Mouse (Mus musculus): ENCODE results near the gene Bag3. TPM values are rescaled to one million over a fixed set of nuclear protein-coding genes. Genes with fewer than 3 reads are reported as not detected.

Gene Bag3
- total and polyA plus RNA-seq, 3 experiments, result 148 to 296 (median 259) TPM

- 30% methylated on average over 3 of the region's 3 CpGs for WGBS
- H3K27me3 ChIP-seq (ENCODE audit: control insufficient read depth, insufficient read depth, low read length), result no peaks in the 10 kb centered on the region
- no peak for TF ChIP-seq POLR2A (IDR thresholded peaks at IDR 0.05; ENCODE audit: insufficient read depth, low read depth, low read length)
- no peak for TF ChIP-seq EP300 (IDR thresholded peaks at IDR 0.05; ENCODE audit: insufficient read depth, low read depth, low read length)
- no peak for TF ChIP-seq CTCF (IDR thresholded peaks at IDR 0.05)
- peaks cover 2% of the 10 kb centered on the region; the same call in 1 of the 2 replicates for H3K79me2 ChIP-seq (replicated peaks; ENCODE audit: control insufficient read depth, insufficient read depth, low read length)
- peaks cover 12% of the 10 kb centered on the region for H3K4me1 ChIP-seq (ENCODE audit: control insufficient read depth, insufficient read depth, low read length)
- no peak for DNase-seq
- no peaks in the 10 kb centered on the region; the same call in 1 of the 2 replicates for H3K36me3 ChIP-seq (ENCODE audit: control insufficient read depth, insufficient read depth, low read length)
- peak overlapping the region; percentile 47; the same call in 1 of the 2 replicates for H3K9ac ChIP-seq (ENCODE audit: low read depth, low read length)
- intact Hi-C loops (cut with DNase I), result loop anchor here (5.0 kb wide), 1 partner anchor 88 kb away; the partner anchor contains the start of gene Inpp5f
- peak overlapping the region; percentile 100 for H3K27ac ChIP-seq
- peak overlapping the region; percentile 98 for H3K4me3 ChIP-seq
Observed at GRCm38 (mm10) chr7:128524641-128525040, 1.2 kb downstream of the Bag3 start.

GRCm38 (mm10) chr7:128526611-128527010 is 3.2 kb downstream of the Bag3 start:
- WGBS, result 42% methylated on average over 6 of the region's 6 CpGs
- DNase-seq, result no peak
- TF ChIP-seq EP300 (IDR thresholded peaks at IDR 0.05; ENCODE audit: insufficient read depth, low read depth, low read length) (no peak), POLR2A (IDR thresholded peaks at IDR 0.05; ENCODE audit: insufficient read depth, low read depth, low read length) (no peak), CTCF (IDR thresholded peaks at IDR 0.05) (no peak)
- Histone ChIP-seq H3K9ac (ENCODE audit: low read depth, low read length) (peak overlapping the region; percentile 33), H3K27ac (peak overlapping the region; percentile 100), H3K4me1 (ENCODE audit: control insufficient read depth, insufficient read depth, low read length) (peaks cover 22% of the 10 kb centered on the region), H3K4me3 (peak overlapping the region; percentile 98), H3K79me2 (replicated peaks; ENCODE audit: control insufficient read depth, insufficient read depth, low read length) (peaks cover 2% of the 10 kb centered on the region; the same call in 1 of the 2 replicates), H3K36me3 (ENCODE audit: control insufficient read depth, insufficient read depth, low read length) (peaks cover 2% of the 10 kb centered on the region), H3K27me3 (ENCODE audit: control insufficient read depth, insufficient read depth, low read length) (no peaks in the 10 kb centered on the region)
- intact Hi-C loops (cut with DNase I), result no loop called here

- H3K27ac ChIP-seq, result peak overlapping the region; percentile 100
- H3K4me3 ChIP-seq, result peak overlapping the region; percentile 3
- WGBS, result 48% methylated on average over 9 of the region's 9 CpGs
- peaks cover 2% of the 10 kb centered on the region; the same call in 1 of the 2 replicates for H3K79me2 ChIP-seq (replicated peaks; ENCODE audit: control insufficient read depth, insufficient read depth, low read length)
- DNase-seq, result peak in 1 of 2 experiments; percentile 37
- no peaks in the 10 kb centered on the region for H3K27me3 ChIP-seq (ENCODE audit: control insufficient read depth, insufficient read depth, low read length)
- TF ChIP-seq CTCF (IDR thresholded peaks at IDR 0.05) (no peak), POLR2A (IDR thresholded peaks at IDR 0.05; ENCODE audit: insufficient read depth, low read depth, low read length) (no peak), EP300 (IDR thresholded peaks at IDR 0.05; ENCODE audit: insufficient read depth, low read depth, low read length) (no peak)
- intact Hi-C loops (cut with DNase I), result no loop called here
- peaks cover 14% of the 10 kb centered on the region for H3K36me3 ChIP-seq (ENCODE audit: control insufficient read depth, insufficient read depth, low read length)
- H3K4me1 ChIP-seq (ENCODE audit: control insufficient read depth, insufficient read depth, low read length), result peaks cover 35% of the 10 kb centered on the region
- peak overlapping the region; percentile 25 for H3K9ac ChIP-seq (ENCODE audit: low read depth, low read length)
Observed at GRCm38 (mm10) chr7:128528596-128528995, 5.2 kb downstream of the Bag3 start.

GRCm38 (mm10) chr7:128529126-128529525 is 5.7 kb downstream of the Bag3 start:
- Histone ChIP-seq H3K36me3 (ENCODE audit: control insufficient read depth, insufficient read depth, low read length) (peaks cover 17% of the 10 kb centered on the region), H3K4me3 (peak overlapping the region; percentile 3; the same call in 1 of the 2 replicates), H3K27me3 (ENCODE audit: control insufficient read depth, insufficient read depth, low read length) (no peaks in the 10 kb centered on the region), H3K27ac (peak overlapping the region; percentile 100), H3K79me2 (replicated peaks; ENCODE audit: control insufficient read depth, insufficient read depth, low read length) (peaks cover 2% of the 10 kb centered on the region), H3K4me1 (ENCODE audit: control insufficient read depth, insufficient read depth, low read length) (peaks cover 36% of the 10 kb centered on the region), H3K9ac (ENCODE audit: low read depth, low read length) (peak overlapping the region; percentile 37)
- TF ChIP-seq CTCF (IDR thresholded peaks at IDR 0.05) (no peak), POLR2A (IDR thresholded peaks at IDR 0.05; ENCODE audit: insufficient read depth, low read depth, low read length) (no peak), EP300 (IDR thresholded peaks at IDR 0.05; ENCODE audit: insufficient read depth, low read depth, low read length) (no peak)
- WGBS, result 28% methylated on average over 6 of the region's 6 CpGs
- peak in 1 of 2 experiments; percentile 47 for DNase-seq
- intact Hi-C loops (cut with DNase I), result no loop called here

- H3K27ac ChIP-seq, result peak overlapping the region; percentile 100
- peaks cover 38% of the 10 kb centered on the region for H3K4me1 ChIP-seq (ENCODE audit: control insufficient read depth, insufficient read depth, low read length)
- peak overlapping the region; percentile 15 for H3K9ac ChIP-seq (ENCODE audit: low read depth, low read length)
- 19% methylated on average over 14 of the region's 14 CpGs for WGBS
- peaks cover 2% of the 10 kb centered on the region for H3K79me2 ChIP-seq (replicated peaks; ENCODE audit: control insufficient read depth, insufficient read depth, low read length)
- H3K36me3 ChIP-seq (ENCODE audit: control insufficient read depth, insufficient read depth, low read length), result peaks cover 22% of the 10 kb centered on the region
- H3K4me3 ChIP-seq, result peak overlapping the region; percentile 3; the same call in 1 of the 2 replicates
- no peaks in the 10 kb centered on the region for H3K27me3 ChIP-seq (ENCODE audit: control insufficient read depth, insufficient read depth, low read length)
- TF ChIP-seq CTCF (IDR thresholded peaks at IDR 0.05) (no peak), POLR2A (IDR thresholded peaks at IDR 0.05; ENCODE audit: insufficient read depth, low read depth, low read length) (peak; percentile 24; the same call in 1 of the 2 replicates), EP300 (IDR thresholded peaks at IDR 0.05; ENCODE audit: insufficient read depth, low read depth, low read length) (peak; percentile 85)
- DNase-seq, result peak; percentile 70 to 75
- intact Hi-C loops (cut with DNase I), result no loop called here
Observed at GRCm38 (mm10) chr7:128529574-128530051, 6.2 kb downstream of the Bag3 start.

- Histone ChIP-seq H3K4me3 (peak overlapping the region; percentile 10), H3K27me3 (ENCODE audit: control insufficient read depth, insufficient read depth, low read length) (no peaks in the 10 kb centered on the region), H3K27ac (peak overlapping the region; percentile 100), H3K36me3 (ENCODE audit: control insufficient read depth, insufficient read depth, low read length) (peaks cover 36% of the 10 kb centered on the region), H3K79me2 (replicated peaks; ENCODE audit: control insufficient read depth, insufficient read depth, low read length) (peaks cover 2% of the 10 kb centered on the region), H3K9ac (ENCODE audit: low read depth, low read length) (peak overlapping the region; percentile 73), H3K4me1 (ENCODE audit: control insufficient read depth, insufficient read depth, low read length) (peaks cover 46% of the 10 kb centered on the region)
- intact Hi-C loops (cut with DNase I), result no loop called here
- 13% methylated on average over 11 of the region's 11 CpGs for WGBS
- peak; percentile 55 to 62 for DNase-seq
- TF ChIP-seq CTCF (IDR thresholded peaks at IDR 0.05) (no peak), EP300 (IDR thresholded peaks at IDR 0.05; ENCODE audit: insufficient read depth, low read depth, low read length) (0 out of 2 replicates have a peak, but pooled peaks have one; percentile 14)
Observed at GRCm38 (mm10) chr7:128531031-128531430, 7.6 kb downstream of the Bag3 start.
